Mouse (Mus musculus) cerebellum, adult 2 months (tissue): Measurements from ENCODE around the gene Eif2s2. TPM values are rescaled to one million over a fixed set of nuclear protein-coding genes. Genes with fewer than 3 reads are reported as not detected.

Experiments used
- DNase-seq, 2 experiments: peaks; one replicate each; pipeline ENCODE4 v3.0.0; 2021
- H3K27ac ChIP-seq: fragments of 200-500 bp; 2 replicates; pipeline ENCODE4 v1.5.1; 2012; ENCODE audit warnings: low read length, control low read depth, inconsistent platforms; ENCODE audit not compliant: insufficient read depth
- H3K27me3 ChIP-seq: fragments of 200-500 bp; 2 replicates; pipeline ENCODE4 v1.6.1; 2012; ENCODE audit warnings: inconsistent platforms, mild to moderate bottlenecking, low read length, moderate library complexity; ENCODE audit not compliant: control insufficient read depth, insufficient read depth
- H3K4me1 ChIP-seq: fragments of 200-500 bp; 2 replicates; pipeline ENCODE4 v1.6.1; 2011; ENCODE audit warnings: low read length; ENCODE audit not compliant: control insufficient read depth, insufficient read depth
- H3K4me3 ChIP-seq: fragments of 200-500 bp; replicated peaks from 2 replicates; pipeline ENCODE3; 2011; ENCODE audit warnings: mild to moderate bottlenecking, low read depth, low read length, control low read depth; ENCODE audit not compliant: insufficient read depth
- CTCF ChIP-seq: fragments of 200-500 bp; IDR thresholded peaks from 2 replicates; pipeline ENCODE4 v1.5.1; 2011; ENCODE audit warnings: low read depth, mild to moderate bottlenecking, control low read depth, low read length, moderate library complexity, borderline replicate concordance; ENCODE audit not compliant: insufficient read depth
- POLR2A ChIP-seq: fragments of 200-500 bp; IDR thresholded peaks from 2 replicates; pipeline ENCODE4 v1.6.1; 2011; ENCODE audit warnings: low read length, control low read depth, borderline replicate concordance; ENCODE audit not compliant: insufficient read depth
- WGBS: fragments of 180-500 bp; shearing (Covaris S2); methylation state at CpG from one replicate; pipeline ENCODE4 v1.1.7; 2018; 5-methylcytosine and 5-hydroxymethylcytosine counted together
- polyA plus RNA-seq: library from polyadenylated mRNA; depleted of rRNA; stranded (reverse); fragments of >200 nt; gene quantifications from 2 replicates; pipeline ENCODE4 v1.2.3, GENCODE M21; 2012; rRNA removed

Gene Eif2s2
- polyA plus RNA-seq, 1 experiment, result 50.2 TPM

DNA sequence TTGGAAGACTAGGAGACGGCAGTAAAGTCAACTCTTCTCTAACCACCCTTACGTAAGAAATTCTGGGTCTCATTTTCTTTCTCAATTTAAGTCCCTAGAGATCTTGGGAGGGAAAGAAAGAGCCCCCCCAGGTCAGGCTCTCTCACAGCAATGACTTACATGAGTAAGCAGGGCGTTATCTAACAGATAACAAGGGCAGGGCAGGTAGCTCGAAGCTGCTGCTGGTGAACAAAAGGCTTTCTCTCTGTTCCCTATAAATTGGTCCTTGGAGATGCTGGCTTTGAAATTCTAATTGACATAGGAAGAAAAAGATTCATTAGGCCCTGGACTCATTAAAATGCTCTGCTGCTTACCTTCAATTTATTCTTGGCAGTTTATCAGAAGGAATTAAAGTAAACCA is 60.3 kb downstream of the Eif2s2 start:
- Histone ChIP-seq H3K27me3 (no peaks in the 10 kb centered on the region), H3K27ac (no peak overlapping the region), H3K4me1 (peaks cover 4% of the 10 kb centered on the region; the same call in 1 of the 2 replicates), H3K4me3 (no peak overlapping the region)
- no peak for TF ChIP-seq CTCF
- no peak for TF ChIP-seq POLR2A
- WGBS, result 88% methylated on average over 4 of the region's 4 CpGs
- no peak for DNase-seq

DNA sequence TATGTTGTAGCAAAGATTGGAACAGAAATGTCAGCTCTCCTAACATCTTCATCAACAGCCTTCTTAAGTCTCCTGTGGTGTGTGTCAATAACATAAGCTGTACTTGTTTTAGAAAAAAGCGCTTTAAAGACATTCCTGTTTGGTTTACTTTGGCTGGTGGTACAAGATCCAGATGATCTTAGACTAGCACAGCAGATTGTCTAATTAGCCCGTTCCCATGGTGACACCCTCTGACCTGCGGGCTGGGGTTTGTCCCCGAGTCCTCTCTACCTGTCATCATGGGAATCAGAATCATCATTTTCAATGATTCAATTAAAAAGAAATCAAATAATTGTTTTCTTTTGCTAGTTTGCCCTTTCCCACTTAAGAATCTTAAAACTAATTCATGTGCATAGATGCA is 65.2 kb downstream of the Eif2s2 start:
- WGBS, result 78% methylated on average over 4 of the region's 4 CpGs
- Histone ChIP-seq H3K4me1 (peaks cover 4% of the 10 kb centered on the region; the same call in 1 of the 2 replicates), H3K4me3 (no peak overlapping the region), H3K27ac (no peak overlapping the region), H3K27me3 (no peaks in the 10 kb centered on the region)
- DNase-seq, result no peak
- TF ChIP-seq POLR2A (no peak), CTCF (no peak)

DNA sequence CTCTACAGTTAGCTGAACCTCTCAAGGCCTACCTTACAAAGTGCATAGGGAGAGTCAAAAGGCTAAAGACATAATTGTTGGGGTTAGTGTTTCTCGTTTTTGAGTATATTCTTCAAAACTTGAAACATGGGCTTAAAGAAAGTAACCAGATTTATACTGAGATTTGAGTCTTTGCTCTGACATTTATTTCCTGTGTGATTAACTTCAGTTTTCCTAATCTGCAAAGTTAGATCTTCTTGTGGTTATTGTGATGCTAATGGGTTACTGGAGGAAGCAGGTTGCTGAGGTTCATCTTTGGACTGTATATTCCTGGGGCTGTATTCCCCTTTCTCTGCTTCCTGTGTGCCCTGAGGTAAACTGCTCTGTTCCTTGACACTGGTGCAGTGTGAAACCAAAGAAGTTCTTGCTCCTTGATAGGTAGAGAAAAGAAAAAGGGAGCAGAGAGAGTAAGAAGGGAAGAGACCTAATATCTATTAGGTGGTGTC is 66.6 kb downstream of the Eif2s2 start:
- no peak overlapping the region for H3K27ac ChIP-seq
- no peak for DNase-seq
- WGBS, result 91% methylated on average over 1 of the region's 1 CpGs
- no peak overlapping the region for H3K4me3 ChIP-seq
- no peak for TF ChIP-seq POLR2A
- TF ChIP-seq CTCF, result no peak
- H3K27me3 ChIP-seq, result no peaks in the 10 kb centered on the region
- H3K4me1 ChIP-seq, result no peaks in the 10 kb centered on the region

Other genes with a start within 250 kb of the Eif2s2 start
- gene Chmp4b, start 241.2 kb downstream of the Eif2s2 start, polyA plus RNA-seq, result 307 and 356 TPM in 2 replicates
- not detected in 2 replicates for gene Gm14214, start 122.9 kb downstream of the Eif2s2 start, polyA plus RNA-seq
- gene Raly, start 101.8 kb downstream of the Eif2s2 start, polyA plus RNA-seq, result 198 and 208 TPM in 2 replicates
- gene a, start 101.5 kb downstream of the Eif2s2 start, polyA plus RNA-seq, result 0.28 TPM in 1 of 2 replicates, not detected in the other
- gene Gm14226, start 125.3 kb upstream of the Eif2s2 start, polyA plus RNA-seq, result 0.03 TPM in 1 of 2 replicates, not detected in the other
- gene Ahcy, start 181.6 kb upstream of the Eif2s2 start, polyA plus RNA-seq, result 40.4 and 41.1 TPM in 2 replicates
- gene Itch, start 240.6 kb upstream of the Eif2s2 start, polyA plus RNA-seq, result 28.9 and 30.6 TPM in 2 replicates